15 mouse cellular contexts compared by ENCODE assay signal in genomic region chr3:144677751-144678150, GRCm38 (mm10).
"Had no signal": no experiment of that assay in that cellular context is flagged by ENCODE, and none has a peak within 500 bp of the region (broad histone marks: within the 10 kb centered on the region; RNA-seq: fewer than 3 reads in every experiment).

No protein-coding gene starts in this region.

- H3K4me3 ChIP-seq: neural tube, embryonic 15.5 days; stomach, embryonic 15.5 days had no signal

- H3K9me3 ChIP-seq: neural tube, embryonic 15.5 days; stomach, embryonic 15.5 days had no signal

- H3K9ac ChIP-seq: neural tube, embryonic 15.5 days; stomach, embryonic 15.5 days had no signal

- H3K4me1 ChIP-seq: neural tube, embryonic 15.5 days; stomach, embryonic 15.5 days had no signal

- H3K4me2 ChIP-seq: neural tube, embryonic 15.5 days; stomach, embryonic 15.5 days had no signal

- H3K36me3 ChIP-seq: neural tube, embryonic 15.5 days; stomach, embryonic 15.5 days had no signal

- H3K27ac ChIP-seq: neural tube, embryonic 15.5 days; stomach, embryonic 15.5 days; stomach, postnatal 0 days had no signal

- DNase-seq: retina, postnatal 1 day; right cerebral cortex, adult 18-20 months; right cerebral cortex, postnatal 14 days; right cerebral cortex, postnatal 25 days; right cerebral cortex, postnatal 4 days; spleen, adult 18-20 months; thymus, adult 18-20 months; thymus, adult 2 months; thymus, postnatal 14 days; thymus, postnatal 25 days; thymus, postnatal 36 days; thymus, postnatal 4 days had no signal

- H3K27me3 ChIP-seq: neural tube, embryonic 15.5 days; stomach, embryonic 15.5 days had no signal
